Mouse (Mus musculus) urinary bladder, postnatal 36 days (tissue): ENCODE measurements around the gene Cd8b1.

Source experiments
- DNase-seq, 2 experiments: peaks; one replicate each; pipeline ENCODE4 v3.0.0; 2022; ENCODE audit warnings: low spot score in 2 of 2, mixed read lengths in 1 of 2

Gene Cd8b1

DNA sequence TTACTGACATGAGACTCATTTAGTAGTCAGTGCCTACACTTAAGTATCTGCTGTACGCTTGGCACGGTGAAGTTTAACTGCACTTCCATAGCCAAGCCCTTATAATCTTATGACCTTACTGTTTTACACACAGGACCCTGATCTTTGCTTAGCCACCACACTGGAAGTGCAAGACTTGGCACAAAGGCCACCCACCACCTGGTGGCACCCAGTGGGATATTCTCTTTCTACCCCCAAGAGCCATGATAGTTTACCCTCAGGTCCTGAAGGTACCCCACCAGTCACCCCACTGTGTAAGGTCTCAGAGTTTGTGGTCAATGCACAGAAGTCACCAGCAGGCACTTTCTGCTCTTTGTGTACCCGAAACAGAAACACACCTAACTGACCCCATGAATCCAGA lies 28.6 kb downstream of the Cd8b1 start:
- DNase-seq, result no peak

DNA sequence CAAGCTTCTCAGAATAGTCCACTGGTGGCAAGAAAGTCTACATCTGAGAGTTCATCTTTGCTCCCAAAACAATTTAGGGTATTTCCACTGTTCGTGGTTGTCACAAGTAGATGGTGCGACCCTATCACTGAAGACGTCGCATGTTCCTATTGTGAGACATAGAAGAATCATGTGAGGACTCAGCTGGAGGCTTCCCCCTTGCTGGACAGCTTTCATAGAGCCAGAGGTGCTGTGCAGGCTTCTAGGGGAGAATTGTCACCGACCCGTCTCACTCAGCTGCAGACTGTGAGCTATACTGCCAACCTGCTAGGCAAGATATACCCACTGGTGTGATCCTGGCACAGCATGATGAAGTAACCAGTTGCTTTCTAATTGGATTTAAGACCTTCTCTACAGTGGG lies 29.6 kb downstream of the Cd8b1 start:
- DNase-seq, result no peak

DNA sequence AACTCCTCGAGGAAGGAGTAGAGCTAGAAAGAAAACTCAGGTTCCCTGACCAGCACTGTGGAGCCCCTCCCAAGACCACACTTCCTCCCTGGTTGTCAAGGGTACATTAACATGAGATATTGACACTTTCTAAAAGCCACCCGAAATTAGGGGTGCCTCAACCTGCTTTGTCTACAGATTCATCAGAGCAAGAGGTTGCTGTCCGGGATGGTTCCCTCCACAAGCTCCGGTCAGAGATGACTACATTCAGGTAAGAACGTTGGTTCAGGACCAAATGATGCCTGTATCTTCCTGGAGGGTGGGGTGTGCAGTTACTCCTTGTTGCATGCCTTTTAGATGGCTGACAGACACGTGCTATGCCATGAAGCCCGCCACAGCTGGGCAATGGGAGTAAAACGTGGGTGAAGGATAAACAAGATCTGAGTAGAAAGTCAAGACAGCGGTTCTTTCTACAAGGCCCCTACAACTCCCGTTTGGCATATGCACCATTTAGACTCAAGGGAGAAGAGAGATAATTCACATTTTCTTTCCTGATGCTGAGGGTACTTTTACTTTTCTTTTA lies 30.4 kb downstream of the Cd8b1 start:
- no peak for DNase-seq

DNA sequence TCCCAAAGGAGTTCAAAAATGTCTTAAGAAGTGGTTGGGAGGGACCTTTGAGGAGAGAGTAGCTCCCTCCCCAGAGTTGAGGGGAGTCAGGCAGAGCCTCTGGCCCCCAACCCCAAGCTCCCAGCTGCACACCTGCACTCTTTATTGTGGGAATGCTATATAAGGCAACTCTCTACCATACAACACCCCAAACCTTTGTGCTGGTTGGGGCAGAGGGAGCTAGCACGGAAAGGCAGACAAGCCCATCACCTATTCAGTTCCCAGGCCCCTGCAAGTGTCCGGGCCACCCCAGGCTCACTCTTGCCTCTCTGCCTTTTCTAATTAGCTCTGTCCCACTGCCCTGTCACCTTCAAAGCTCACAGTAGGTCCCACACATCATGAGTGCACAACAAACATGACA lies 31.1 kb downstream of the Cd8b1 start:
- DNase-seq, result no peak

DNA sequence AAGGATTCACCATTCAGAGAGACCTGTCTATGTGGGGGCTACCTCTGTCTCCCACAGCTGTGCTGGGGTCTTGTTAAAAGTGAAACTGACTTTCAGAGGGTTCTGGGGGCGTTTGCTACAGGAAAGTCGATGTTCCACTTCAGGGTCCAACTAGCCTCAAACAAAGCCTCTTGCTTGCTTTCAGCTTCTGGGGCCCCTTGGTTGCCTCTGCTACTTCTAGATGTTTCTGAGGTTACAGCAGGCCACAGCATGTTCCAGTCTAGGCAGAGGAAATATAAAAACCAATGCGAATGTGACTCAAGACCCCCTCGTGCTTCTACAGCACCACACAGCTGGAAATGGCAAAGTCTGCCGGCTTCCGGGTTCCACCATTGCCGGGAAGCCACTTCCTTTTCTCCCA lies 34.9 kb downstream of the Cd8b1 start:
- DNase-seq, result no peak

DNA sequence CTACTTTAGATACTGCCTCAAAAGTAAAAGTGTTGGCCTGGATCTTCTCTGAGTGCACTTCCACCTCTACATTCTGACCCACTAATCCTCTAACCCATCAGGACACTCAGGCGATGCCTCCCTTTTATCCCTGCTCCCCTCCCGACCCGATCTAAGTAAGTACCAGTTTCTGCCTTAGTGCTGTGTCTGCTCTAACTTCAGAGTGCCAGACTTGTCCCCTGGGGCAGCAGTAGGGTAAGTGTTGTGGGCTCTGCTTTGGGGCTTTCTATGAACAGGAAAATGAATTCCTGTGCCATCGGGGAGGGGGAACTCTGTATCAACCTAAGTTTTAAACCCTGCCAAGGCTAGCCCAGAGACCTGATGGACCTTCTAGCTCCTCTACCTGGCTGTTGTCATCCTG lies 37.6 kb downstream of the Cd8b1 start:
- DNase-seq, result no peak

DNA sequence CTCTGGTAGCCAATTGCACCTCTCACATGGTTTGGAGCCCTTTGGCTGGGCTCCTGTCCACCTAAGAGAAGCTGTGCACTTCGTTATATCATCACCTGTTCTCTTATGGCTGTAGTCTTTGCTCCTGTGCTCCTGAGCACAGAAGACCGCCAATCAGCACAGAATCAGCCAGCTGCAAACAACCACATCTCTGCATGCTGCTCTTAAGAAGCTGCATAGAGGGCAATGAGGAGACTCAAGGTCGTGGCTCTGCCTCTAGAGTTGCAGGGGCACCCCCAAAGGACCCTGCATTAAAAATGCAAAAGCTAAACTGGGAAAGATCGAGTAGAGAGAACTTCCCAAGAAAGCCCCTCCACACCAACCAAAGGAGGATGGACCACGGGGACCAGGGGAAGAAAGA lies 38.2 kb downstream of the Cd8b1 start:
- no peak for DNase-seq

DNA sequence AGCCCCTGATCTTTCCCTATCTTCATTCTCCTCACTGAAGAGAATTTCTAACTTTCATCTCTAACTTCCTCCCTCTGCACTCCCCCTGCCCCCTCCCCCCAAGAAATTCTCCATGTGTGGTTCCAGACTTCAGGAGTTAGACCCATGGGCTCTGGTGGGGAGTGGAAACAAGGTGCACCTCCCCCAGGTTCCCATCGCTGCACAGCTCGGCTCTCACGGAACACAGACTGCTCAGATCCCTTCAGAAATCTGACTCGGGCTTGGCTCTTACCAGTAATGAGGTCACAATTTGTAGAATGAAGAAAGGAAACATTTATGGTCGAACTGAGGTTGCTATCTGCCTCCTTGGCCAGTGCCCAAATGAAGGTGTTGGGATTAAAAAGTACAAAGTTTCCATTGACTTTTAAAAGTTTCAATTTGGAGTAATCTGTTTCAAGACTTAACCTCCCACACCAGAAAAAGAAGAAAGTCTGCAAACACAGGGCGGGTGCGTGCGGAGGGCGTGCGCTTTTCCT lies 38.6 kb downstream of the Cd8b1 start:
- DNase-seq, result no peak

DNA sequence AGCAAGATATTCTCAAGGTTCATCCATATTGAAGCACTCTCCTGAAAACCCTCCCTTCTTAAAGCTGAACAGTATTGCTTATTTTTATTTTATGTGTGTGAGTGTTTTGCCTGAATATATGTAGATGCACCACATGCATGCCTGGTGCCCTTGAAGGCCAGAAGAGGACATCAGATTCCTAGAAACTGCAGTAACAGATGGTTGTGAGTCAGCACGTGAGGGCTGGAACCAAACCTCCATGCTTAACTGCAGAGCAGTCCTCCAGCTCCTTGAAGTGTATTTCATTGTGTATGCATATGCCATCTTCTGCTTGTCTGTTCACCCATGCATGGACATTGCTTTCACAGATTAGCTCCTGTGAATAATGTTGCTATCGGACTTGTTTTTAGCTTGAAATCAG lies 41.4 kb downstream of the Cd8b1 start:
- DNase-seq, result no peak

DNA sequence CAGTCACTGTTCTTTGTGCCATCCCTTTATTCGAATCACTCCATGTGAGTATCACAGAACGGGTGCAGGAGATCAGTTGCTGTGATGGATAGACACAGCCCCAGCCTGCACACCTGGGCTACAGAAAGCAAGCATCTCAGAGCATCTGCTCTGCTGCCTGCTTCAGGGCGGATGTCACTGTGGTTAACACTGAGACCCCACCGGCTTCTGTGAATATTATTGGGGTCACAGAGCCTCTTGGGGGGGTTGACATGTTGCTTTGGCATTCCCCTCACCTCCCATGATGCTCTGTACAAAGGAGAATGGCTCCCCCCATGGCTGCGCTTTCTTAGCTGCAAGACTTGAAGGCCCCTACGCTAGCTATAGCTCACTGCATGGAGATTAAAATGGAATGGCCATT lies 46.8 kb downstream of the Cd8b1 start:
- no peak for DNase-seq

DNA sequence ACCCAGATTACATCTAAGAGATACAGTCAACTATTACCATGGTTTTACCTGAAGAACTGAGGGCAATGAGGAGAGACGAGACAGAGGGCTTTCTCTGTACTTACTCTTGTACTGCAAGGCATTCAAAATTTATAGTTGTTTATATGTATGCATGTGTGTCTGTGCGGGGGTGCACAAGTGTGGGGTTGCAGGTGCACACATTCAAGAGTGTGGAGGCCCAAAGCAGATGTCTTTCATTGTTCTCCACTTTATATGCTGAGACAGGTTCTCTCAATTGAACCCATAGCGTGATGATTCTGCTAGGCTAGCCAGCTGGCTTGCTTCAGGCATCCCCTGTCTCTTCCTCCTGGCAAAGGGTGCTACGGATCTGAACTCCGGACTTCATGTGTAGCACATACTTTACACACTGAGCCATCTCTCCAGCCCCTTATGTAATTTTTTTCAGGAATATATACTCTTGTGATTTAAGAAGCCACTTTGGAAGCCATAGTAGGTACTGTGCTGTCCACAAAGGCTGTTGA lies 48.6 kb downstream of the Cd8b1 start:
- no peak for DNase-seq

DNA sequence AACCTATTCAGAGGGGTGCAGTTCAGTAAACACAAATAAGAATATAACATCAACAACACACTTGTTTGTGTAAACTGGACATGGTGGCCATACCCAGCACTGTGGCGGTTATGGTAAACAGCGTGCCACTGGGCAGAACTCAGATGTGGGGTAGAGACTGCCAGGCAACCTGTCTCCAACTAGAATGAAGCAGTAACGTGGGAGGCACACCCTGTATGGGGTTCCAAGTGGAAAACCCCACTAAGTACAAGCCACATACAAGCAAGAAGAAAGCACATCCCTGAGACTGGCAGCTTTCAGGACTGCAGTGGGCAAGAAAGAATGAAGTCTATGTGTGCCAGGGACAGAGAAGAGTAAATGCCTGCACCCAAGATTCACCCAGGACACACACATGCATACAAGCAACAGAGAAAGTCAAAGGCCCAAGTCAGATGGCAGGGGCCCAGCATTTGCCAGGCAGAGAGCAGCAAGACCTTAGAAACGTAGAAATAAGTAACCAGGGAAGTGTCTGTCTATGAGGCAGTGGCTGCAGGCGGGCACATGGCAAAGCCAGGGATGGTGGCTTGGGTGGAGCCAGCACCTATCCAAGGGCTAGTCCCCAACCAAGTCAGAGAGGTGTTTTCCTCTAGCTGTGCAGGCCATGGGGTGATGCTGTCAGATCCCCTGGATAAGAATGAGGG lies 49.6 kb downstream of the Cd8b1 start:
- DNase-seq, result no peak

DNA sequence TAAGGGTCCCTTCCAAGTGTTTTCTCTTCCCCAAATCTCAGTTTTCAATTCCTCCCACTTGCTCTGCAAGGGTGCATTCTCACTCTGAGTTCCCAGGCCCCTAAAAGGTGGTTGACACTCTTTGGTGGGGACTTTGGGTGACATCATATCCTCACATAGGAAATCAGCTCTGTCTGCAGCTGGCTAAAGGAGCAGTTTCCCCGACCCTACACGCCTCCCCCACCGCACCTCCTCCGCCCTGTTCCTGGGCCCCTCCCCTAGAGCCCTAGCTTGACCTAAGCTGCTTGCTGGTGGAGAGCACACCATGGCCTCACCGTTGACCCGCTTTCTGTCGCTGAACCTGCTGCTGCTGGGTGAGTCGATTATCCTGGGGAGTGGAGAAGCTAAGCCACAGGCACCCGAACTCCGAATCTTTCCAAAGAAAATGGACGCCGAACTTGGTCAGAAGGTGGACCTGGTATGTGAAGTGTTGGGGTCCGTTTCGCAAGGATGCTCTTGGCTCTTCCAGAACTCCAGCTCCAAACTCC lies 50.7 kb downstream of the Cd8b1 start, which contains the start of gene Cd8a:
Gene Cd8a (plus strand): TSS at position 179 of the 527 bp plus-strand sequence.
- DNase-seq, result no peak

DNA sequence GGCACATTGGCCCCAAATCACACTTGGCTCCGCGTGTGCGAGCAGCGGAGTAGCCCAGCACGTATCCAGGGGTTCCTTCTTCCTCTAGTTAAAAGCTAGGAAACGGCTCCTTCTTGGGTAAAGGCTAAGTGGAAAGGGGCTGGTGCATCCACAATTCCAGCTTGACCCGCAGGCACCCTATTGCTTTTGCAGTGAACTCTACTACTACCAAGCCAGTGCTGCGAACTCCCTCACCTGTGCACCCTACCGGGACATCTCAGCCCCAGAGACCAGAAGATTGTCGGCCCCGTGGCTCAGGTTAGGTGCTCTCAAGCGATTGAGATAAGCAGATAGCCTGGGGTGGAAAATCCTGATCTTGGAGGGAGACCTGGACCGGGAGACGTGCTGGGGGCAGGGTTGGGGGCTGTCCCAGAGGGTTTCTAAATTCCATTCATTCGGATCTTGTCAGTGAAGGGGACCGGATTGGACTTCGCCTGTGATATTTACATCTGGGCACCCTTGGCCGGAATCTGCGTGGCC lies 51.8 kb downstream of the Cd8b1 start:
- DNase-seq, result no peak

DNA sequence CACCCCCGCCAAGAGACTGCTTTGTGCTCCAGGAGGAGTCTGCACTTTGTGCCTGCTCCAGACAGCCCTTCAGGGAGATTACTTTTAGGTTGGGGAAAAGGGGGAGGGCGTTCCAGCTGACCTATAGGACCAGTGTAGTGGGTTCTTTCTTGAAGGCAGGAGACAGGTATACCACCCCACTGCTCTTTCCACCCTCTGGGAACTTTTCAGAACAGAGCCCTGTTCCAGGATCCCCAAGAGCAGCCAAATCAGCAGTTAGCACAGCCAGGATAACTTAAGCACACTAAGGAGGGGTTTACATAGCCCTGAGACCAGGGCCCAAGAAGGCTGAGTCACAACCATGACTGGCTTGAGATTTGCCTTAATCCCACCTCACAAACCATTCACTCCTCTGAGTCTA lies 52.3 kb downstream of the Cd8b1 start:
- DNase-seq, result no peak

DNA sequence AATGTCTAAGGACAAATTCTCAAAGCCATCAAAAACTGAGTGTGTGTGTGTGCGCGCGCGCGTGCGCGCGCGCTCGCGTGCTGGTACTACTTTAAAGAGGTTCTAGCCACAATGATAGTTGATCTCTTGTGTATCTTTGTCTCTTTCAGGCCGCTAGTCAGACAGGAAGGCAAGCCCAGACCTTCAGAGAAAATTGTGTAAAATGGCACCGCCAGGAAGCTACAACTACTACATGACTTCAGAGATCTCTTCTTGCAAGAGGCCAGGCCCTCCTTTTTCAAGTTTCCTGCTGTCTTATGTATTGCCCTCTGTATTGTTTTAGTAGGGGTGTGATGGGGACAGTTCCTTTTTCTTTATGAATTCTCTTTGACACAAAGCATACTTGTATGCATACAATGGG lies 54.1 kb downstream of the Cd8b1 start:
- DNase-seq, result no peak

DNA sequence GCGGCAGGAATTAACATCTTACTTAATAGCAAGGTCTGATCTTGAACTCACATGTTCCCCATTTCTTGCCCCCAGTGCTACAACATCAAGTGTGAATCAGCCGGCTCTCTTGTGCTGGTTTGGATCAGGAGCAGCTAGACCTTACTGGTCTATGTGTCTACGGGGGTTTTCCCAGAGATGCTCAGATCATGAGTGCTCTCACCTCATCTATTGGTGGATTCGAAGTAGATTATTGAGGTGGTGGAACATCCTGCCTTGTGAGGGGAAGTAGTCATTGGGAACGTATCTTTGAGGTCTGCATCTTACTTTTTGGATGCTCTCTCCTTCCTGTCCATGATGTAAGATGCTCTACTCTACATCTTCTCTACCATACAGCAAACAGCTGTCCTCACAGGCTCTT lies 59.1 kb downstream of the Cd8b1 start:
- DNase-seq, result no peak
